Mouse (Mus musculus) lung, adult 2 months (tissue): ENCODE data around the gene Slco3a1.

ENCODE experiments used
- CTCF ChIP-seq: fragments of 200-500 bp; IDR thresholded peaks from 2 replicates; pipeline ENCODE4 v1.5.1; 2011; ENCODE audit warnings: mild to moderate bottlenecking, low read length, control low read depth; ENCODE audit not compliant: insufficient read depth
- POLR2A ChIP-seq: fragments of 200-500 bp; IDR thresholded peaks from 2 replicates; pipeline ENCODE4 v1.6.1; 2011; ENCODE audit warnings: low read depth, mild to moderate bottlenecking, control low read depth, low read length, borderline replicate concordance; ENCODE audit errors: extremely low read depth

- TF ChIP-seq CTCF (no peak), POLR2A (no peak)
Observed at GRCm38 (mm10) chr7:74544306-74544705, 10.3 kb downstream of the Slco3a1 start.
